ENCODE assay signal across 17 mouse cellular contexts in the genomic region with DNA sequence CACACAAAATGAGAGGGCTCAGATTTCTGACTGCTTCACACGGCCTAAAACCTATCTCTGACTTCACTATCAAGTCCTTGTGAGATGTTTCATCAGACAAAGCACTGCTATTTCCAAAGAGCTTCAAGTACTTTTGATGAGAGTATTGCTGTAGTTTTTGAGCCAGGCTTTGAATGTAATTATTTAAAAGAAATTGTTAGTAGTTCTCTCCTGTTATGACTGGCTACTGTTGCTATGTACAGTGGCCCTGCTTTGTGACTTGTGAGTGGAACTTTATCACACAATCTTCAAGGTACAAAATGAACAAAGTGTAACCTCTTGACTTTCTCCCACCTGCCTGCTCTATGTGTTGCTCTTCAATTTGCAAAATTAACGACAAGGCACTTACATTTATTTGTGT. TPM values are rescaled to one million over a fixed set of nuclear protein-coding genes. Genes with fewer than 3 reads are reported as not detected.
"Had no signal": no experiment of that assay in that cellular context is flagged by ENCODE, and none has a peak within 500 bp of the region (broad histone marks: within the 10 kb centered on the region; RNA-seq: fewer than 3 reads in every experiment).

No protein-coding gene starts in this region.

- H3K27ac ChIP-seq: neural tube, embryonic 13.5 days; neural tube, embryonic 15.5 days; stomach, embryonic 15.5 days; stomach, postnatal 0 days had no signal

- H3K27me3 ChIP-seq: neural tube, embryonic 13.5 days; neural tube, embryonic 15.5 days; stomach, embryonic 15.5 days had no signal

- H3K9ac ChIP-seq: neural tube, embryonic 13.5 days; neural tube, embryonic 15.5 days; stomach, embryonic 15.5 days had no signal

- H3K4me2 ChIP-seq: neural tube, embryonic 13.5 days; neural tube, embryonic 15.5 days; stomach, embryonic 15.5 days had no signal

- H3K9me3 ChIP-seq: neural tube, embryonic 13.5 days; neural tube, embryonic 15.5 days; stomach, embryonic 15.5 days had no signal

- DNase-seq: retina, postnatal 1 day; right cerebral cortex, adult 18-20 months; right cerebral cortex, postnatal 14 days; right cerebral cortex, postnatal 25 days; right cerebral cortex, postnatal 4 days; spleen, adult 18-20 months; thymus, adult 18-20 months; thymus, adult 2 months; thymus, postnatal 14 days; thymus, postnatal 25 days; thymus, postnatal 36 days; thymus, postnatal 4 days had no signal

- H3K36me3 ChIP-seq: neural tube, embryonic 13.5 days; neural tube, embryonic 15.5 days; stomach, embryonic 15.5 days had no signal

- H3K4me3 ChIP-seq: neural tube, embryonic 13.5 days; neural tube, embryonic 15.5 days; stomach, embryonic 15.5 days had no signal

- H3K4me1 ChIP-seq: neural tube, embryonic 13.5 days; neural tube, embryonic 15.5 days had no signal

RNA-seq across cellular contexts. Expression of gene Tcf21, which starts 57.1 kb away (rescaled TPM):
- polyA plus RNA-seq: neural tube, embryonic 14.5 days; neural tube, embryonic 15.5 days had no signal
